Mouse (Mus musculus): Measurements from ENCODE around the gene Rnf39. TPM values are rescaled to one million over a fixed set of nuclear protein-coding genes. Genes with fewer than 3 reads are reported as not detected.

Gene Rnf39
- total and polyA plus RNA-seq, 3 experiments, result not detected

DNA sequence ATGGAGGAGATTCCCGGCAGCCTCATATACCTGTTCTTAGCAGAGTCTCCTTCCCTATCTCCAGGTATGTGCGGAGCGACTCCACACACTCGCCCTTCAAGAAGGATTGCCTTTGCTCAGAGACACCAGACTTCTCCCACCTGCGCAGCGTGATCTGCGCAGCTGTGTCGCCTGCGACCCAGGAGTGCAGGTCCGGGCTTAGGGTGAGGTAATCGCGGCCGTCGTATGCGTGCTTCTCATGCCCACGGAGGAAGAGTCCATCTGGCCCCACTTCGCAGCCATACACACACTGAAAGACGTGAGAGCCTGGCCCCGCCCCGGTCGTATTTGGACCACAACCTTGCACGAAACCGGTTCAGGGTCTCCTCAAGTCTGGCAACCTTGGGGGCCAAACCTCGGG lies 45.8 kb downstream of the Rnf39 start:
- Histone ChIP-seq H3K9ac (ENCODE audit: insufficient read depth, low read depth) (no peak overlapping the region), H3K4me2 (ENCODE audit: insufficient read depth, low read depth, poor library complexity, severe bottlenecking) (no peak overlapping the region), H3K9me3 (replicated peaks; ENCODE audit: low read length) (no peaks in the 10 kb centered on the region), H3K4me1 (ENCODE audit: control insufficient read depth in 1 of 2, insufficient read depth in 2 of 2) (peaks cover 3 to 17% of the 10 kb centered on the region in 2 experiments; a peak in 2 of 4 replicates), H3K36me3 (replicated peaks in 1 of 2; ENCODE audit: control insufficient read depth in 1 of 2, insufficient read depth in 1 of 2, low read length in 1 of 2) (peaks cover 0 to 4% of the 10 kb centered on the region in 2 experiments), H3K79me2 (replicated peaks; ENCODE audit: control insufficient read depth, extremely low read depth, insufficient read depth, poor library complexity, severe bottlenecking) (no peaks in the 10 kb centered on the region), H3K27ac (ENCODE audit: insufficient read depth, low read depth) (no peak overlapping the region), H3K4me3 (replicated peaks in 1 of 3; ENCODE audit: low read depth in 2 of 3, low read length in 2 of 3, poor library complexity in 1 of 3) (no peak overlapping the region), H3K27me3 (replicated peaks) (no peaks in the 10 kb centered on the region)
- in situ Hi-C loops (cut with MboI; ENCODE audit: low pct_ligation_motif_present, low pct_unique_long_range_greater_than_20kb, low sequenced_read_pairs) (no loop called here), dilution Hi-C loops (cut with MboI; ENCODE audit: extremely low pct_ligation_motif_present, extremely low pct_unique_long_range_greater_than_20kb, low sequenced_read_pairs) (no loop called here)
- no peak for TF ChIP-seq POLR2A (IDR thresholded peaks at IDR 0.05; ENCODE audit: low read depth, low read length)
- no peak for TF ChIP-seq ETS1 (conservative IDR thresholded peaks at IDR 0.05; ENCODE audit: low read depth, low read length)
- TF ChIP-seq CHD2 (IDR thresholded peaks at IDR 0.05; ENCODE audit: low read length), result no peak
- TF ChIP-seq TCF12 (IDR thresholded peaks at IDR 0.05; ENCODE audit: low read depth, low read length), result no peak
- no peak for TF ChIP-seq SMC3 (IDR thresholded peaks at IDR 0.05; ENCODE audit: low read depth, low read length)
- no peak for TF ChIP-seq MXI1 (IDR thresholded peaks at IDR 0.05; ENCODE audit: low read depth, low read length)
- no peak for TF ChIP-seq USF2 (conservative IDR thresholded peaks at IDR 0.05; ENCODE audit: low read depth, low read length)
- no peak for TF ChIP-seq CHD1 (IDR thresholded peaks at IDR 0.05; ENCODE audit: low read depth, low read length)
- no peak for TF ChIP-seq ZNF384 (IDR thresholded peaks at IDR 0.05; ENCODE audit: low read depth, low read length)
- no peak for TF ChIP-seq UBTF (IDR thresholded peaks at IDR 0.05; ENCODE audit: low read depth, low read length)
- no peak for TF ChIP-seq SIN3A (IDR thresholded peaks at IDR 0.05; ENCODE audit: low read length)
- no peak for TF ChIP-seq JUN (IDR thresholded peaks at IDR 0.05; ENCODE audit: insufficient read depth, low read depth, low read length)
- no peak for TF ChIP-seq MEF2A (IDR thresholded peaks at IDR 0.05; ENCODE audit: borderline replicate concordance, low read depth, low read length)
- no peak for TF ChIP-seq EP300 (IDR thresholded peaks at IDR 0.05; ENCODE audit: low read length)
- TF ChIP-seq PAX5 (IDR thresholded peaks at IDR 0.05; ENCODE audit: low read length), result no peak
- TF ChIP-seq ZMIZ1 (IDR thresholded peaks at IDR 0.05; ENCODE audit: low read depth, low read length), result no peak
- TF ChIP-seq RAD21 (IDR thresholded peaks at IDR 0.05; ENCODE audit: low read depth, low read length), result no peak
- no peak for TF ChIP-seq ELF1 (IDR thresholded peaks at IDR 0.05; ENCODE audit: low read depth, low read length)
- no peak for TF ChIP-seq RCOR1 (conservative IDR thresholded peaks at IDR 0.05; ENCODE audit: low read depth, low read length)
- no peak for DNase-seq (ENCODE audit: extremely low read depth)

DNA sequence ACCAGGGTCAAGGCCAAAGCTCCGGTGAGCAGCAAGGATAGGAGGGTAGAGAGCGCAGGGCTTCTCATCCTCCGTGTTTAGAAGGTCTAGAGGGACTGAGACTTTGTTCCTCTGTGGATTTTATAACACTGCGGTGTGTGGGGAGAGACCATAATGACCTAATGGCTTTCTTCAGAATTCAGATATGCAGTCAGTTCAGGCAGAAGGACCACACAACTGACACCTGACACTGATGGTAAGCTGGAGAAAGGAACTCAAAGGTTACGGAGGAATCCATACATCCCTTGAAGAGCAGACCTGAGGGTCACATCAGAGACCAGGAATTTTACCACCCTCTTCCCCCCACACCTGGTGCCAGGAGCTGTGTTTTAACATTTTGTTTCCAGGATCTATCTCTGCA lies 46.7 kb downstream of the Rnf39 start, which contains the start of gene H2-M5:
Gene H2-M5 (minus strand): TSS at position 101 of the 400 bp plus-strand sequence.
- TF ChIP-seq JUN (IDR thresholded peaks at IDR 0.05; ENCODE audit: insufficient read depth, low read depth, low read length) (no peak), EP300 (IDR thresholded peaks at IDR 0.05; ENCODE audit: low read length) (no peak), ELF1 (IDR thresholded peaks at IDR 0.05; ENCODE audit: low read depth, low read length) (no peak), ZNF384 (IDR thresholded peaks at IDR 0.05; ENCODE audit: low read depth, low read length) (no peak), CHD1 (IDR thresholded peaks at IDR 0.05; ENCODE audit: low read depth, low read length) (no peak), CTCF (conservative IDR thresholded peaks at IDR 0.05 in 1 of 2, IDR thresholded peaks at IDR 0.05 in 1 of 2; ENCODE audit: low read depth in 2 of 2, low read length in 2 of 2) (no peak), PAX5 (IDR thresholded peaks at IDR 0.05; ENCODE audit: low read length) (no peak), MEF2A (IDR thresholded peaks at IDR 0.05; ENCODE audit: borderline replicate concordance, low read depth, low read length) (no peak), MAZ (IDR thresholded peaks at IDR 0.05; ENCODE audit: low read depth, low read length) (no peak)
- Histone ChIP-seq H3K27ac (ENCODE audit: insufficient read depth, low read depth) (no peak within 1 kb of the TSS), H3K4me1 (ENCODE audit: control insufficient read depth in 1 of 2, insufficient read depth in 2 of 2) (peaks cover 3 to 26% of the 10 kb centered on the region in 2 experiments; a peak in 2 of 4 replicates), H3K36me3 (replicated peaks in 1 of 2; ENCODE audit: control insufficient read depth in 1 of 2, insufficient read depth in 1 of 2, low read length in 1 of 2) (peaks cover 0 to 4% of the 10 kb centered on the region in 2 experiments), H3K79me2 (replicated peaks; ENCODE audit: control insufficient read depth, extremely low read depth, insufficient read depth, poor library complexity, severe bottlenecking) (no peaks in the 10 kb centered on the region), H3K9ac (ENCODE audit: insufficient read depth, low read depth) (no peak within 1 kb of the TSS), H3K9me3 (replicated peaks; ENCODE audit: low read length) (no peaks in the 10 kb centered on the region), H3K4me3 (replicated peaks in 1 of 3; ENCODE audit: low read depth in 2 of 3, low read length in 2 of 3, poor library complexity in 1 of 3) (no peak within 1 kb of the TSS), H3K4me2 (ENCODE audit: insufficient read depth, low read depth, poor library complexity, severe bottlenecking) (no peak within 1 kb of the TSS; the same call in 1 of the 2 replicates), H3K27me3 (replicated peaks) (no peaks in the 10 kb centered on the region)
- in situ Hi-C loops (cut with MboI; ENCODE audit: low pct_ligation_motif_present, low pct_unique_long_range_greater_than_20kb, low sequenced_read_pairs), result no loop called here
- DNase-seq (ENCODE audit: extremely low read depth), result no peak
- dilution Hi-C loops (cut with MboI; ENCODE audit: extremely low pct_ligation_motif_present, extremely low pct_unique_long_range_greater_than_20kb, low sequenced_read_pairs), result no loop called here

Measured in CH12.LX (cell line).